Mouse (Mus musculus): Measurements from ENCODE around the gene 2310022A10Rik.

2310022A10Rik gene

GRCm38 (mm10) chr7:27541431-27541830, 11.6 kb upstream of the 2310022A10Rik start:
- peak; percentile 65 for DNase-seq (ENCODE audit: low spot score)

DNA sequence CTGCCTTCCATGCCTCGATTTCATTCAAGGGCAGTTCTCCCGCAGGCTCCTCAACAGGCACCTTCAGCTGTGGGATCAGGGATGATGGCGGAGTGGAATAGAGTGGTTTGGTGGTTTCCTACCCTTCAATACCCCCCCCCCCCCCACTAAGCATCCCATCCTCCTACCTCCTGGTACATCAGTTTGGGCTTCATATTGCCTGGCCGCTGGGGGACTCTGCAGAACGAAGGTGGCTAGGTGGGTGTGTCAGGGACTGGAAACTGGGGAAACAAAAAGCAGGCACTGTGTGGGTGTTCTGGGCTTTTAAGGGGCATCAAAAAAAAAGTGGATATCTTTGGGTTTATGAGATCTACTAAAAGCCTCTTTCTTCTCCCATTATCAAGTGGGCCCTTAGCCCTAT, 11.1 kb upstream of the 2310022A10Rik start:
- no peak for DNase-seq (ENCODE audit: low spot score)

- peak; percentile 71 for DNase-seq (ENCODE audit: low spot score)
Observed at GRCm38 (mm10) chr7:27542392-27543033, 10.5 kb upstream of the 2310022A10Rik start.

- DNase-seq (ENCODE audit: low spot score): no peak
Observed at GRCm38 (mm10) chr7:27543065-27543464, 10.0 kb upstream of the 2310022A10Rik start.

DNA sequence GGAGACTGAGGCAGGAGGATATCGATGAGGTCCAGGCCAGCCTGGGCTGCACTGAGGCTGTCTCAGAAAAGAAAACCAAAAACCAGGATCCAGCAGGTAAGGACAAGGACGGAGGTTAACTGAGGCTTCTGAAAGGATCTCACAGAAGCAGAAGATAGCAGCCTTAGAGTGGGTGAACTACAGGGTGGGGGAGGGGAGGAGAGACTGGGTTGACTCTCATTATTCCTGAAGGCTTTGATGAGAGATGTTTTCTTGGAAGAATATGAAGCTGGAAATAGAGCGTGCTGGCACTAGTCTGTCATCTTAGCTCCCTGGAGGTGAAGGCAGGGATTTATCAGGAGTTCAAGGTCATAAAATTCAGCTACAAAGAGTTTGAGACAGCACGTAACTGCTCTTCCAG, 9.2 kb upstream of the 2310022A10Rik start:
- no peak for DNase-seq (ENCODE audit: low spot score)

- peak; percentile 38 for DNase-seq (ENCODE audit: low spot score)
Observed at GRCm38 (mm10) chr7:27544675-27545370, 8.2 kb upstream of the 2310022A10Rik start.

- no peak for DNase-seq (ENCODE audit: low spot score)
Observed at GRCm38 (mm10) chr7:27549597-27549996, 3.4 kb upstream of the 2310022A10Rik start.

DNA sequence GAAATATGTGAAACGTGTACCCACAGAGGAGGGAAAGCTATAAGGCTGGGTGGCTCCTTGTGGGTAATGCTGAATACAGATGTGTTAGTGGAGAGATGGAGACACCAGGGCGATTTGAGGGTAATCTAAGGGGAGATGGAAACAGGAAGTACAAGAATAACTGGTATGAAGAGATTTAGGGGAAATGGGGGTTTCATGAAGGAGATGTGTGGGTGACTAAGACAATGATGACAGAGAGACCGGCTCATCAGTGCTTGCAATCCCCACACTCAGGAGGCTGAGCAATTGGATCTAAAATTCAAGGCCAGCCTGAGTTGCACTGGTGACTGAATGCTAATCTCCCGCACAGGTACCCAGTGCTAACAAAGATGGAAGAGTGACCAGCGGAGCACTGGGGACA, 963 bp upstream of the 2310022A10Rik start:
- no peak for DNase-seq (ENCODE audit: low spot score)

DNA sequence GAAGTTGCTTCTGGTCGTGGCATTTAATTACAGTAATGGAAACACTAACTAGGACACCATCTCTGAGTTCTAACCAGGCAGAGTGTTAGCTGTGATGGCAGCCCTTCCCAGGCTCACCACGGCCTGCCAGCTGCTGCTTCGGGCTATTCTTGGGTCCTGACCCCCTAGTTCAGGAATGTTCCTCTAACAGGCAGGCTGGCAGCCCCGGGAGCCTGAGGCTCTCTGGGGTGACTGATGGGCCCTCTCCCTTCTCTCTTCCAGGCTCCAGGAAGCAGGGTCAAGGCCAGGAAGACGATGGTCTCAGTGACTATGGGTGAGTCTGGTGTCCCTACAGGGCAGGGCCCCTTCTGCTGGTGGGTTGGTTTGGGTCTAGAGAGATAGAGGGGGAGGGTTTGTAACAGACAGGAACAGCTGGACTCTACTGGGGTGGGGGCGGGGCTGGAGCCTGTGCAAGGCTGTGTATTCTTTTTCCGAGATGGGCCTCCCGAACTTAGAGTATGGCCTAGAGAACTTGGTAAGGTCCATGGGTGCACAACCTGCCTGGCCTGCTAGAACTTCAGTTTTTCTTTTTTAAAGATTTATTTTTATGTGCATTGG, 7.4 kb downstream of the 2310022A10Rik start:
- DNase-seq (ENCODE audit: low spot score): no peak

GRCm38 (mm10) chr7:27560978-27561377, 7.9 kb downstream of the 2310022A10Rik start:
- no peak for DNase-seq (ENCODE audit: low spot score)

GRCm38 (mm10) chr7:27569580-27570224, 16.7 kb downstream of the 2310022A10Rik start:
- DNase-seq (ENCODE audit: low spot score): no peak

GRCm38 (mm10) chr7:27572133-27572532, 19.1 kb downstream of the 2310022A10Rik start:
- DNase-seq (ENCODE audit: low spot score): no peak

GRCm38 (mm10) chr7:27574124-27574880, 21.3 kb downstream of the 2310022A10Rik start:
- DNase-seq (ENCODE audit: low spot score): no peak

GRCm38 (mm10) chr7:27576914-27577313, 23.9 kb downstream of the 2310022A10Rik start:
- DNase-seq (ENCODE audit: low spot score): no peak

GRCm38 (mm10) chr7:27577589-27577988, 24.6 kb downstream of the 2310022A10Rik start:
- DNase-seq (ENCODE audit: low spot score): no peak

- DNase-seq (ENCODE audit: low spot score): no peak
Observed at GRCm38 (mm10) chr7:27578465-27578864, 25.4 kb downstream of the 2310022A10Rik start.

- no peak for DNase-seq (ENCODE audit: low spot score)
Observed at GRCm38 (mm10) chr7:27580380-27581174, 27.5 kb downstream of the 2310022A10Rik start.

DNA sequence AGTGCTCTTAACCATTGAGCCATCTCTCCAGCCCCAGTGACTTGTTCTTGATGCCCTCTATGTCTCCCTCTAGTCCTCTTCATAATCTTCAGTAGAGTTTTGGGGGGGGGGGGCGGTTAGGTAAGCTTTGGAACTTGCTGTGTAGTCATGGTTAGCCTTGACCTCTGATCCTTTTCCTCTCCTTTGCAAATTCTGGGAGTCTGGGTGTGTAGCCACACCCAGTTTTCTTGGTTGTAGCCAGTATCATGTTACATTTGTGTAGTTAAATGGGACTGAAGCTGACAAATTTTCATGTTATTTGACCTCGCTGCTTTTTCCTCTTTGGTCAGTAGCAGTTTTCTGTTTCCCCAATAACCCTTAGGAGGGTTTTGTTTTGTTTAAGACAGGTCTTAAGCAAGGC, 33.8 kb downstream of the 2310022A10Rik start:
- DNase-seq (ENCODE audit: low spot score): no peak

DNA sequence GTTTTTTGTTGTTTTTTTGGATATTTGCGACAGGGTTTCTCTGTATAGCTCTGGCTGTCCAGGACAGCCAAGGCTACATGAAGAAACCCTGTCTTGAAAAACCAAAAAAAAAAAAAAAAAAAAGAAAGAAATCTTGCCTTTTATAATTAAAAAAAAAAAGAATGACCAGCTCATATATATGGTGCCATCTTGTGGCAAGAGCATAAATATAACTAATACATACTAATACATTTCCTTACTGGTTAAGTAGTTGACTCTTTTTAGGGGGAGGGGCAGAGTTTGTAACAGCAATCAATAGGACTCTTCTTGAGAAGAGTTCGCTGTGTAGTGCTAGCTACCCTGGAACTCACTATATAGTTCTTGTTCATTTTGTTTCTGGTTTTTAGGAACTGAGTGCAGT, 34.7 kb downstream of the 2310022A10Rik start:
- no peak for DNase-seq (ENCODE audit: low spot score)

DNA sequence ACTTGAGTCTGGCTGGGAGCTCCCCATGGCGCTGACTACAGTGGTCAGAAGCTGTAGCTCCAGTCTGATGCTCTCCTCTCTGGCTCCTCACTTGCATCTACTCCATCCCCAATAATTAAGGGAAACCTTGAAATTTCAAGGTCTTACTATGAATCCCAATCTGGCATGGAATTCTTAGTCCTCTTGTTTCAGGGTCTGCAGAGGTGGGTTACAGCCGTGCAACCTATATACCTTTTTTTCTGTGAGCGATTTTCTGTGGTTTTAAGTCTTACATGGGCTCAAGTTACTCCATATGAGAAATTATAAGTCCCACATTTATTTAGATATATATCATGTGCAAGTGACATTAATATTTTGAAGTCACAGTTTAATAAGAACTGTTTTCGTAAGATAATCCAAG, 37.1 kb downstream of the 2310022A10Rik start:
- DNase-seq (ENCODE audit: low spot score): no peak

GRCm38 (mm10) chr7:27590566-27591213, 37.7 kb downstream of the 2310022A10Rik start:
- DNase-seq (ENCODE audit: low spot score): no peak

Data from spleen, adult 12 weeks (tissue).